Mouse (Mus musculus) ES-E14 (cell line): Measurements from ENCODE around the gene Myo1b.

Experiments used
- CHD2 ChIP-seq: IDR thresholded peaks from 2 replicates; pipeline ENCODE4 v1.6.1; 2014; ENCODE audit warnings: mild to moderate bottlenecking, low read depth, low read length, inconsistent platforms
- HCFC1 ChIP-seq: IDR thresholded peaks from 2 replicates; pipeline ENCODE4 v1.6.1; 2012; ENCODE audit warnings: low read length, inconsistent platforms, borderline replicate concordance; ENCODE audit not compliant: insufficient read depth
- MAFK ChIP-seq: IDR thresholded peaks from 2 replicates; pipeline ENCODE4 v1.6.1; 2014; ENCODE audit warnings: mild to moderate bottlenecking, low read depth, low read length, inconsistent platforms; ENCODE audit not compliant: insufficient read depth
- ZC3H11A ChIP-seq: IDR thresholded peaks from 2 replicates; pipeline ENCODE4 v1.6.1; 2012; ENCODE audit warnings: low read depth, mild to moderate bottlenecking, inconsistent platforms, low read length, borderline replicate concordance
- ZNF384 ChIP-seq: IDR thresholded peaks from 2 replicates; pipeline ENCODE4 v1.6.1; 2012; ENCODE audit warnings: low read depth, low read length, inconsistent platforms

GRCm38 (mm10) chr1:51778241-51778640 is 137.6 kb downstream of the Myo1b start:
- no peak for TF ChIP-seq ZC3H11A
- no peak for TF ChIP-seq MAFK
- no peak for TF ChIP-seq CHD2
- TF ChIP-seq ZNF384, result no peak
- TF ChIP-seq HCFC1, result no peak
